Mouse (Mus musculus) stomach, adult 2 months (tissue): ENCODE data around the gene Kiss1. TPM values are rescaled to one million over a fixed set of nuclear protein-coding genes. Genes with fewer than 3 reads are reported as not detected.

Experiments
- polyA plus RNA-seq: library from polyadenylated mRNA; depleted of rRNA; stranded (reverse); fragments of >200 nt; gene quantifications from 2 replicates; pipeline ENCODE4 v1.2.3, GENCODE M21; 2012; rRNA removed

Gene Kiss1
- polyA plus RNA-seq = not detected in 2 replicates

GRCm38 (mm10) chr1:133321267-133321925 is at the start of gene Kiss1:
TSS of gene Kiss1 (plus strand) at chr1:133321875.

DNA sequence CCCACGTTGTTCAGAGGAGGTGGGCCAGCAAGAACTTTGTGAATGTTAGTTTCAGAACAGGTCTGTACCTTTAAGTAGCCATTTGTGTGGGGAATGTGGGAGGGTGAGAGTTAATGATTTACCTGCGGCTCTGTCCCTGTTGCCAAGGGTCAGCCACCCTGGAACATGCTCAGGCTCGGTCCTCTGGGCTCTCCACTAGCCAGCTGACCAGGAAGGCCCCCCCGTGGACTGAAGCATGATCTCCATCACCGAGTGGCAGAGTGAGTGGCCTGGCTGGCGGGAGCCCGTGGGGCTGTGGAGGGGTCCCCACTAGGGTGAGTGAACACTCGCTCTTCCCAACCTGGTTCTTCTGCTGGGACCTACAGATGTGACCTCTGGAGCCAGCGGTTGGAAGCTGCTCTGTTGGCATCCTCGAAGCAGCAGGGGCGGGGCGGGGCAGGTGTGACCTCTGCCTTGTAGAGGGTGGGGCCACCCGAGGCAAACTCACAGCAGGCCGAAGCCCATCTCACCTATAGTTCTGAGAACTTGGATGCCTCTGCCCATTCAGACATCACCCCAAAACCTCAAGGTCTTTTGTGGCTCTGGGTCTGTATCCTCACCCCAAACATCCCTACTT is 11.9 kb upstream of the Kiss1 start, which contains the start of gene Golt1a:
Gene Golt1a, plus strand, starts transcription at position 149 of the 616 bp plus-strand sequence.

DNA sequence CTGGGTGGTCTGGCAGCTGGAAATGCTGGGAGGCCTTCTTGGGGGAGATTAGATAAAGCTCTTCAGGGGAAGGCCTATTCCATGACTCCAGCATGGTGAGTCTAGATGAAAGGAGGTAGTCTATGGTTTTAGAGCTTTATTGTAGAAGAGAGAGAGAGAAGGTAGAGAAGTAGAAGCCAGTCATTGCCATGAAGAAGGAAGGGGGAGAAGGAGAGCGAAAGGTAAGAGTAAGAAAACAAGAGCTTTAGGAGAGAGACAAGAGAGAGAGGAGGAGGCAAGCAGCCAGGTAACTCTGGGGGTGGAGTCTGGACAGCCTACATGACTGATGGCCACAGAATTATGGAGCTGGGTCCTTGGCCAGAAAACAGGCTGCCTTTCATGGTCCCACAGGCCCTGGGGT is 28.5 kb downstream of the Kiss1 start, which contains the start of gene Ren1:
Gene Ren1, plus strand, starts transcription at position 301 of the 400 bp plus-strand sequence.

DNA sequence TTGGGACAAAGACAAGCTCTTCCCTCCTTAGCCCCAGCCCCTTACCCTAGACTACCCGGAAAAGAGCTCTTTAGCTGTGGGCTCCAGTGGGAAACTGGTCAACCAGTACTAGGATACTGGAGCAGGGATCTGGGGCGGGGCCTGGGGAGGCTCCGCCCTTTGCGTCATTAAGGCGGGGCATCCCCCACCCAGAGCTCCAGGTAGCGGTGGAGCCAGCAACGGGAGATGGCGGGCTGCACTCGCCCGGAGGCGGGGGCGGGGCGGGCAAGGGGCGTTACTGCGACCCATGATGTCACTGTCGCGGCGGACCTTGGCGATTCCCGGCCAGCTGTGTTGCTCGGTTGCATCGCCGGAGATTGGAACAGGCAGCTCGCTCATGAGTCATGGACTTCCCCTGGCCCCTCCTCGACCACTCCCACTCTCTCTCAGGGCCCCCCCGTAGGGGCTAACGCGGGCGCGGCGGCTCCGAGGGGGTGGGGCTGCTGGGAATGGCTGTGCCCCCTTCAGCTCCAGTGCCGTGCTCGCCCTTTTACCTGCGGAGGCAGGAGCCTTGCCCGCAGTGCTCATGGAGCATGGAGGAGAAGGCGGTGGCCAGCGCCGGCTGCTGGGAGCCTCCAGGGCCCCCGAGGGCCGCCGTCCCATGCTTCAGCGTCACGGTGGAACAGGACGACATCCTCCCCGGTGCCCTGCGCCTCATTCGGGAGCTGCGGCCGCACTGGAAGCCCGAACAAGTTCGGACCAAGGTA is 41.8 kb downstream of the Kiss1 start, which contains the start of gene Etnk2:
Gene Etnk2, plus strand, starts transcription at position 297 of the 746 bp plus-strand sequence.

Other genes starting within 250 kb of the Kiss1 start
- 13.8 and 17.5 TPM in 2 replicates for gene Ppp1r15b, start 190.7 kb upstream of the Kiss1 start, polyA plus RNA-seq
- 37.2 and 46.6 TPM in 2 replicates for gene Plekha6, start 157.7 kb upstream of the Kiss1 start, polyA plus RNA-seq
- gene Golt1a, start 12.1 kb upstream of the Kiss1 start, polyA plus RNA-seq = 1.1 and 2.2 TPM in 2 replicates
- gene Ren1, start 28.6 kb downstream of the Kiss1 start, polyA plus RNA-seq = 2.1 and 2.3 TPM in 2 replicates
- 7.1 and 7.3 TPM in 2 replicates for gene Etnk2, start 41.7 kb downstream of the Kiss1 start, polyA plus RNA-seq
- gene Sox13, start 102.5 kb downstream of the Kiss1 start, polyA plus RNA-seq = 27.3 and 30.8 TPM in 2 replicates